Mouse (Mus musculus): ENCODE measurements around the gene Fbxl18. TPM values are rescaled to one million over a fixed set of nuclear protein-coding genes. Genes with fewer than 3 reads are reported as not detected.
A peak's percentile ranks its signal among the peaks of the same experiment; 100 is the strongest.

Fbxl18 gene
- polyA plus RNA-seq, 1 experiment from 2014 or later: 10.3 TPM

DNA sequence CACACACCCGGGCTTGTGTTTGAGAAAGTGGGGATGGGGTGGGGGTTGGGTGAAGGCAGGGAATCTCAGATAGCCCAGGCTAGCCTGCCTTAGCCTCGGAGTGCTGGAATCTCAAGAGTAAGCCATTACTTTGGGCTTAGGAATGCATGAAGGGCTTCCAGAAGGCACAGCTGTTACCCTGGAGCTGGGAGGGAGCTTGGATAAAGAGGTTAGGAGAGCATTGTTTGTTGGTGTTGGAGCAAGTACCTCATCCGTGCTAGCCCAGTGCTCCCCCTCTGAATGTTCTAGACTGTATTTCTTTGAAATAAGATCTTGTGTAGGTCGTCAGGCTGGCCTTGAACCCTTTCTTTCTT is 34.2 kb upstream of the Fbxl18 start:
- peak overlapping the region; percentile 60 for H3K4me2 ChIP-seq (ENCODE audit: low read depth, low read length)
- peaks cover 39% of the 10 kb centered on the region for H3K4me1 ChIP-seq (ENCODE audit: control insufficient read depth, insufficient read depth, low read length)
- H3K27ac ChIP-seq (ENCODE audit: low read length): peak overlapping the region; percentile 93
- H3K36me3 ChIP-seq (ENCODE audit: control insufficient read depth, insufficient read depth, low read length): no peaks in the 10 kb centered on the region
- H3K27me3 ChIP-seq (replicated peaks; ENCODE audit: control insufficient read depth, insufficient read depth, low read length): no peaks in the 10 kb centered on the region
- ATAC-seq: no peak
- no peaks in the 10 kb centered on the region for H3K9me3 ChIP-seq (ENCODE audit: control insufficient read depth, low read length)
- H3K4me3 ChIP-seq (ENCODE audit: low read length): peak overlapping the region; percentile 56
- 14% methylated on average over 4 of the region's 4 CpGs for WGBS
- peak overlapping the region; percentile 82 for H3K9ac ChIP-seq (ENCODE audit: low read depth, low read length)

DNA sequence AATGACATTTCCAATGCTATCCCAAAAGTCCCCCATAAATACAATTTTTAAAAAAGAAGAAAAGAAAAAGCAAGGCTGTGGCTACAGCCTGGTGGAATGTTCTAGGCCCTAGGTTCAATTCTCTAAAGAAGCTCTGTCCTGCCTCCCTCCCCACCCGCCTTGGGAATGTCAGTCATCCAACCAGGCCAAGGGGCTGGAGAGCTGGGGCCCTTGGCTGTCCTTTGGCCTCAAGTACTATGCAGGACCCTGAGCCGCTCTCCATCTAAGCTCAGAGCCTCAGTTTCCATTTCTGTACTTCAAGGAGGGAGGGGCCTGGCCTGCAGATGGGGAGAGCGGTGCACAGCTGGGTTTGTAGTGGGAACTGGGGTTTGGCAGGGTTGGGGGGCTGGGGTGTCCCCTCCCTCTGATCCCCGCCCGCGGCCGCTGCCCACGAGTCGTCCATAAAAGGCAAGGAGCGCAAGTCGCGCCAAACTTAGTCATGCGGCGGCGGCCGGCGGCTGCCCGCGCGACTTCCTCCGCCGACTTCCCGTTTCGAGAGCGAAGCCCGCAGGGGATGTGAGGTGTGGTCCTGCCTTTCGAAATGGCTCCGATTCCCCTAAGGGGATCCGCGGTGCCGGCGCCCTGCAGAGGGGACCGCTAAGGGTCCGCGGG is 33.7 kb upstream of the Fbxl18 start:
- Histone ChIP-seq H3K9ac (ENCODE audit: low read depth, low read length) (peak overlapping the region; percentile 82), H3K27me3 (replicated peaks; ENCODE audit: control insufficient read depth, insufficient read depth, low read length) (no peaks in the 10 kb centered on the region), H3K36me3 (ENCODE audit: control insufficient read depth, insufficient read depth, low read length) (no peaks in the 10 kb centered on the region), H3K4me2 (ENCODE audit: low read depth, low read length) (peak overlapping the region; percentile 60), H3K4me3 (ENCODE audit: low read length) (peak overlapping the region; percentile 56), H3K27ac (ENCODE audit: low read length) (peak overlapping the region; percentile 93), H3K9me3 (ENCODE audit: control insufficient read depth, low read length) (no peaks in the 10 kb centered on the region), H3K4me1 (ENCODE audit: control insufficient read depth, insufficient read depth, low read length) (peaks cover 41% of the 10 kb centered on the region)
- ATAC-seq: peak; percentile 21
- WGBS: 2% methylated on average over 35 of the region's 35 CpGs

DNA sequence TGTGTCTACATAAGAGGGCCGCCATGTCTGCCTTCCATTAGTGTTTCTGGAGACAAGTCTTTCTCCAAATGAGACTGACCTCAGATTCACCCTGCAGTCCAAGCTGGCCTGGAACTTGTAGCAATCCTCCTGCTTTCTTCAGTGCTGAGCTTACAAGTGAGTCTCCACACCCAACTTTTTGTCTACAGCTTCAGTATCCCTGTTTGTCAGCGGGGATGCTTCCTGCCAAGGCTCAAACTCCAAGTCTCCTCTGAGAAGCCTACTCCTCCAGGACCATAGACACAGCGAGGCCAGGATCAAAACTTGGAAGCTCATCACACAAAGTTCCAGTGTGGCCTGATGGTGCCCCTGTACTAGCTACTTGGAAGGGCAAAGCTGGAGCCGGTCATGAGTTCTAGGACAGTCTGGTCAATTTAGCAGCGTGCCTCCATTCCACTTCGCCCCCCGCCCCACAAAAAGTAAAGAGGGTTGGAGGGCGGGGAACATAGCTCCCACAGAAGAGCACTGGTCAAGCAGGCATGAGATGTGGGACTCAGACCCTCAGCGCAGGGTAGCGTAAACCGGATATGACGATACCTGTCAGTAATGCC is 32.2 kb upstream of the Fbxl18 start:
- H3K36me3 ChIP-seq (ENCODE audit: control insufficient read depth, insufficient read depth, low read length): no peaks in the 10 kb centered on the region
- no peak for ATAC-seq
- no peak overlapping the region for H3K4me3 ChIP-seq (ENCODE audit: low read length)
- H3K4me1 ChIP-seq (ENCODE audit: control insufficient read depth, insufficient read depth, low read length): peaks cover 45% of the 10 kb centered on the region
- WGBS: 91% methylated on average over 12 of the region's 12 CpGs
- no peak overlapping the region for H3K9ac ChIP-seq (ENCODE audit: low read depth, low read length)
- peak overlapping the region; percentile 91 for H3K27ac ChIP-seq (ENCODE audit: low read length)
- H3K27me3 ChIP-seq (replicated peaks; ENCODE audit: control insufficient read depth, insufficient read depth, low read length): no peaks in the 10 kb centered on the region
- no peaks in the 10 kb centered on the region; the same call in 1 of the 2 replicates for H3K9me3 ChIP-seq (ENCODE audit: control insufficient read depth, low read length)
- H3K4me2 ChIP-seq (ENCODE audit: low read depth, low read length): no peak overlapping the region

DNA sequence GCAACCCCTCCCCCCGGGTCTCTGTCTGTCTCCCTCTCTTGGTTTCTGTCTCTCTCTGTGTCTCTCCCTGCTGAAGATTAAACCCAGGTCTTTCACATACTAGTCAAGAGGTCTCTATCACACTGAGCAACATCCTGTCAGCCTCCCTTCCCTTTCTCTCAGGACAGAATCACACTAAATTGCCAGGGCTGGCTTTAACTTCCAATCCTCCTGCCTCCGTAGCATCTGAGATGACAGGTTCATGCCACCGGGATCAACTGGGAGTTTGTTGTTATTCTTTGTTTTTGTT is 31.7 kb upstream of the Fbxl18 start:
- H3K9me3 ChIP-seq (ENCODE audit: control insufficient read depth, low read length): no peaks in the 10 kb centered on the region; the same call in 1 of the 2 replicates
- H3K4me2 ChIP-seq (ENCODE audit: low read depth, low read length): 0 out of 2 replicates have a peak overlapping the region, but pooled peaks have one; percentile 5
- H3K9ac ChIP-seq (ENCODE audit: low read depth, low read length): peak overlapping the region; percentile 44
- no peak for ATAC-seq
- no peak overlapping the region for H3K4me3 ChIP-seq (ENCODE audit: low read length)
- peaks cover 44% of the 10 kb centered on the region for H3K4me1 ChIP-seq (ENCODE audit: control insufficient read depth, insufficient read depth, low read length)
- 34% methylated on average over 3 of the region's 3 CpGs for WGBS
- H3K27me3 ChIP-seq (replicated peaks; ENCODE audit: control insufficient read depth, insufficient read depth, low read length): no peaks in the 10 kb centered on the region
- no peaks in the 10 kb centered on the region for H3K36me3 ChIP-seq (ENCODE audit: control insufficient read depth, insufficient read depth, low read length)
- H3K27ac ChIP-seq (ENCODE audit: low read length): peak overlapping the region; percentile 91

- H3K27me3 ChIP-seq (replicated peaks; ENCODE audit: control insufficient read depth, insufficient read depth, low read length): no peaks in the 10 kb centered on the region
- H3K9ac ChIP-seq (ENCODE audit: low read depth, low read length): peak overlapping the region; percentile 44
- no peak overlapping the region for H3K4me3 ChIP-seq (ENCODE audit: low read length)
- peak overlapping the region; percentile 91 for H3K27ac ChIP-seq (ENCODE audit: low read length)
- H3K36me3 ChIP-seq (ENCODE audit: control insufficient read depth, insufficient read depth, low read length): no peaks in the 10 kb centered on the region
- 0 out of 2 replicates have a peak overlapping the region, but pooled peaks have one; percentile 5 for H3K4me2 ChIP-seq (ENCODE audit: low read depth, low read length)
- whole genome bisulfite sequencing: 14% methylated on average over 13 of the region's 13 CpGs
- H3K4me1 ChIP-seq (ENCODE audit: control insufficient read depth, insufficient read depth, low read length): peaks cover 44% of the 10 kb centered on the region
- H3K9me3 ChIP-seq (ENCODE audit: control insufficient read depth, low read length): no peaks in the 10 kb centered on the region; the same call in 1 of the 2 replicates
- ATAC-seq: peak; percentile 43
These were observed 31.2 kb upstream of the Fbxl18 start for GRCm38 (mm10) chr5:142926204-142926939.

GRCm38 (mm10) chr5:142924336-142924959 is 29.2 kb upstream of the Fbxl18 start:
- peak; percentile 65 for ATAC-seq
- Histone ChIP-seq H3K9me3 (ENCODE audit: control insufficient read depth, low read length) (no peaks in the 10 kb centered on the region; the same call in 1 of the 2 replicates), H3K27me3 (replicated peaks; ENCODE audit: control insufficient read depth, insufficient read depth, low read length) (no peaks in the 10 kb centered on the region), H3K9ac (ENCODE audit: low read depth, low read length) (no peak overlapping the region), H3K4me2 (ENCODE audit: low read depth, low read length) (no peak overlapping the region), H3K4me3 (ENCODE audit: low read length) (no peak overlapping the region), H3K27ac (ENCODE audit: low read length) (peak overlapping the region; percentile 91), H3K36me3 (ENCODE audit: control insufficient read depth, insufficient read depth, low read length) (no peaks in the 10 kb centered on the region), H3K4me1 (ENCODE audit: control insufficient read depth, insufficient read depth, low read length) (peaks cover 52% of the 10 kb centered on the region)
- 61% methylated on average over 12 of the region's 12 CpGs for WGBS

GRCm38 (mm10) chr5:142923781-142924180 is 28.6 kb upstream of the Fbxl18 start:
- no peak for ATAC-seq
- no peak overlapping the region for H3K4me2 ChIP-seq (ENCODE audit: low read depth, low read length)
- no peaks in the 10 kb centered on the region; the same call in 1 of the 2 replicates for H3K9me3 ChIP-seq (ENCODE audit: control insufficient read depth, low read length)
- peak overlapping the region; percentile 81 for H3K27ac ChIP-seq (ENCODE audit: low read length)
- peaks cover 49% of the 10 kb centered on the region for H3K4me1 ChIP-seq (ENCODE audit: control insufficient read depth, insufficient read depth, low read length)
- no peak overlapping the region for H3K9ac ChIP-seq (ENCODE audit: low read depth, low read length)
- H3K4me3 ChIP-seq (ENCODE audit: low read length): no peak overlapping the region
- WGBS: 72% methylated on average over 3 of the region's 3 CpGs
- H3K36me3 ChIP-seq (ENCODE audit: control insufficient read depth, insufficient read depth, low read length): no peaks in the 10 kb centered on the region
- H3K27me3 ChIP-seq (replicated peaks; ENCODE audit: control insufficient read depth, insufficient read depth, low read length): no peaks in the 10 kb centered on the region

DNA sequence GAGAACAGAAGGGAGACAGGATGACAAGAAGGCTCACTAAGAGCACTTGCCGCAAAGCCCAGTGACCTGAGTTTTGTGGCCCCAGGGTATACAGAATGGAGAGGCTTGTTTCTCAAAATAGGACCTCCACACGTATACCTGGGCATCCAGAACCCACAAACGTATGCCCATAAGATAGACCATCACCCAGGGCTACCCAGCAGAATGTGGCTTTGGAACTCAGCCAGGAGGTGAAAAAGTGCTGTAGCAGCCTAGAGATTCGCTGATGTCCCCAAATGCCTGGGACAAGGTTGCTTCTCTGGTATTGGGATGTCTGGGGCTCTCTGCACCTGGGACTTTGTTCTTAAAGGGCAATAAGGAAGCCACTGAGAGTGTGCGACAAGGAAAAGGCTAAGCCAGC is 27.0 kb upstream of the Fbxl18 start:
- Histone ChIP-seq H3K9ac (ENCODE audit: low read depth, low read length) (peak overlapping the region; percentile 32), H3K4me1 (ENCODE audit: control insufficient read depth, insufficient read depth, low read length) (peaks cover 42% of the 10 kb centered on the region), H3K27ac (ENCODE audit: low read length) (peak overlapping the region; percentile 94), H3K27me3 (replicated peaks; ENCODE audit: control insufficient read depth, insufficient read depth, low read length) (no peaks in the 10 kb centered on the region), H3K4me2 (ENCODE audit: low read depth, low read length) (peak overlapping the region; percentile 30), H3K4me3 (ENCODE audit: low read length) (no peak overlapping the region), H3K9me3 (ENCODE audit: control insufficient read depth, low read length) (no peaks in the 10 kb centered on the region; the same call in 1 of the 2 replicates), H3K36me3 (ENCODE audit: control insufficient read depth, insufficient read depth, low read length) (no peaks in the 10 kb centered on the region)
- 72% methylated on average over 5 of the region's 5 CpGs for WGBS
- 0 out of 2 replicates have a peak, but pooled peaks have one; percentile 6 for ATAC-seq

GRCm38 (mm10) chr5:142921074-142921459 is 25.8 kb upstream of the Fbxl18 start:
- H3K27me3 ChIP-seq (replicated peaks; ENCODE audit: control insufficient read depth, insufficient read depth, low read length): no peaks in the 10 kb centered on the region
- H3K9ac ChIP-seq (ENCODE audit: low read depth, low read length): peak overlapping the region; percentile 32; the same call in 1 of the 2 replicates
- no peaks in the 10 kb centered on the region; the same call in 1 of the 2 replicates for H3K9me3 ChIP-seq (ENCODE audit: control insufficient read depth, low read length)
- peaks cover 31% of the 10 kb centered on the region for H3K4me1 ChIP-seq (ENCODE audit: control insufficient read depth, insufficient read depth, low read length)
- 43% methylated on average over 6 of the region's 6 CpGs for WGBS
- ATAC-seq: peak; percentile 62
- no peaks in the 10 kb centered on the region for H3K36me3 ChIP-seq (ENCODE audit: control insufficient read depth, insufficient read depth, low read length)
- H3K27ac ChIP-seq (ENCODE audit: low read length): peak overlapping the region; percentile 94
- no peak overlapping the region for H3K4me3 ChIP-seq (ENCODE audit: low read length)
- peak overlapping the region; percentile 30 for H3K4me2 ChIP-seq (ENCODE audit: low read depth, low read length)

All from intestine, embryonic 16.5 days (tissue).